Mouse (Mus musculus) limb, embryonic 10.5 days (tissue): ENCODE data around the gene Wdr25. TPM values are rescaled to one million over a fixed set of nuclear protein-coding genes. Genes with fewer than 3 reads are reported as not detected.
A peak's percentile ranks its signal among the peaks of the same experiment; 100 is the strongest.
"Not testable (repeated sequence)": the region's sequence is repeated elsewhere in the genome, so short reads cannot be mapped to it uniquely, and the experiment has no call there.

Source experiments
- DNase-seq: peaks from one replicate; pipeline ENCODE4 v3.0.0-alpha.2; 2017; ENCODE audit warnings: low spot score
- H3K27ac ChIP-seq: fragments of 300-500 bp; sonication (generic); 2 replicates; pipeline ENCODE4 v1.5.1; 2016; ENCODE audit warnings: mild to moderate bottlenecking
- H3K27me3 ChIP-seq: fragments of 300-500 bp; sonication (generic); 2 replicates; pipeline ENCODE4 v1.6.1; 2016; ENCODE audit warnings: low read depth, mild to moderate bottlenecking; ENCODE audit not compliant: poor library complexity, severe bottlenecking
- H3K36me3 ChIP-seq: fragments of 300-500 bp; sonication (generic); 2 replicates; pipeline ENCODE4 v1.6.1; 2016; ENCODE audit warnings: mild to moderate bottlenecking, moderate library complexity
- H3K4me1 ChIP-seq: fragments of 300-500 bp; sonication (generic); 2 replicates; pipeline ENCODE4 v1.6.1; 2016
- H3K4me3 ChIP-seq: fragments of 300-500 bp; sonication (generic); 2 replicates; pipeline ENCODE4 v1.5.1; 2016; ENCODE audit warnings: mild to moderate bottlenecking, moderate library complexity
- H3K9me3 ChIP-seq: fragments of 300-500 bp; sonication (generic); replicated peaks from 2 replicates; pipeline ENCODE4 v1.6.1; 2016; ENCODE audit warnings: mild to moderate bottlenecking
- WGBS: fragments of 180-500 bp; shearing (Covaris S2); methylation state at CpG from one replicate; pipeline ENCODE4 v1.1.7; 2016; 5-methylcytosine and 5-hydroxymethylcytosine counted together
- polyA plus RNA-seq: library from polyadenylated mRNA; unstranded; fragments of >200 nt; fragmentation: Nextera tagmentation; extraction: Ambion mirVana; gene quantifications from 2 replicates; pipeline ENCODE4 v1.2.1, GENCODE M21; 2016

Gene Wdr25
- polyA plus RNA-seq = 11.8 and 12.3 TPM in 2 replicates

- H3K27ac ChIP-seq = peak within 1 kb of the TSS; percentile 88
Measured at GRCm38 (mm10) chr12:108892989-108893714, at the start of gene Wdr25. TSS of gene Wdr25 (plus strand) at chr12:108893631.

GRCm38 (mm10) chr12:108848033-108848432 is 45.4 kb upstream of the Wdr25 start:
- not testable (repeated sequence) for H3K27ac ChIP-seq

More at GRCm38 (mm10) chr12:108892989-108893714, at the start of gene Wdr25:
- Histone ChIP-seq H3K36me3 (peaks cover 33% of the 10 kb centered on the region), H3K27me3 (no peaks in the 10 kb centered on the region), H3K4me1 (peaks cover 16% of the 10 kb centered on the region), H3K9me3 (no peaks in the 10 kb centered on the region), H3K4me3 (peak within 1 kb of the TSS; percentile 93)
- no peak for DNase-seq
- 23% methylated on average over 12 of the region's 12 CpGs for WGBS

GRCm38 (mm10) chr12:108849488-108850022 is 43.9 kb upstream of the Wdr25 start:
- H3K4me1 ChIP-seq = 0 out of 2 replicates have a peak, but pooled peaks cover 7% of the 10 kb centered on the region
- no peaks in the 10 kb centered on the region for H3K9me3 ChIP-seq
- 90% methylated on average over 4 of the region's 4 CpGs for WGBS
- no peaks in the 10 kb centered on the region for H3K27me3 ChIP-seq
- peaks cover 39% of the 10 kb centered on the region for H3K36me3 ChIP-seq
- H3K4me3 ChIP-seq = no peak overlapping the region
- no peak overlapping the region for H3K27ac ChIP-seq
- DNase-seq = no peak

More at GRCm38 (mm10) chr12:108848033-108848432, 45.4 kb upstream of the Wdr25 start:
- not testable (repeated sequence) for H3K9me3 ChIP-seq, H3K27me3 ChIP-seq, H3K4me3 ChIP-seq, H3K4me1 ChIP-seq, DNase-seq
- WGBS = 94% methylated on average over 3 of the region's 3 CpGs
- peaks cover 53% of the 10 kb centered on the region for H3K36me3 ChIP-seq

GRCm38 (mm10) chr12:108850129-108850528 is 43.3 kb upstream of the Wdr25 start:
- no peak overlapping the region for H3K4me3 ChIP-seq
- no peaks in the 10 kb centered on the region for H3K9me3 ChIP-seq
- 61% methylated on average over 8 of the region's 8 CpGs for WGBS
- 0 out of 2 replicates have a peak, but pooled peaks cover 7% of the 10 kb centered on the region for H3K4me1 ChIP-seq
- no peak overlapping the region for H3K27ac ChIP-seq
- H3K36me3 ChIP-seq = peaks cover 34% of the 10 kb centered on the region
- no peaks in the 10 kb centered on the region for H3K27me3 ChIP-seq
- no peak for DNase-seq

- H3K9me3 ChIP-seq = no peaks in the 10 kb centered on the region
- DNase-seq = no peak
- no peak overlapping the region for H3K4me3 ChIP-seq
- peaks cover 32% of the 10 kb centered on the region for H3K36me3 ChIP-seq
- 0 out of 2 replicates have a peak, but pooled peaks cover 7% of the 10 kb centered on the region for H3K4me1 ChIP-seq
- H3K27me3 ChIP-seq = no peaks in the 10 kb centered on the region
- no peak overlapping the region for H3K27ac ChIP-seq
- 88% methylated on average over 8 of the region's 8 CpGs for WGBS
Measured at GRCm38 (mm10) chr12:108850886-108851285, 42.5 kb upstream of the Wdr25 start.

GRCm38 (mm10) chr12:108852822-108853221 is 40.6 kb upstream of the Wdr25 start:
- DNase-seq = no peak
- 0 out of 2 replicates have a peak, but pooled peaks cover 7% of the 10 kb centered on the region for H3K4me1 ChIP-seq
- no peak overlapping the region for H3K4me3 ChIP-seq
- WGBS = 85% methylated on average over 8 of the region's 8 CpGs
- H3K27me3 ChIP-seq = no peaks in the 10 kb centered on the region
- no peak overlapping the region for H3K27ac ChIP-seq
- H3K36me3 ChIP-seq = peaks cover 17% of the 10 kb centered on the region
- H3K9me3 ChIP-seq = no peaks in the 10 kb centered on the region

- Histone ChIP-seq H3K9me3 (no peaks in the 10 kb centered on the region), H3K4me1 (0 out of 2 replicates have a peak, but pooled peaks cover 7% of the 10 kb centered on the region), H3K4me3 (no peak overlapping the region), H3K27me3 (no peaks in the 10 kb centered on the region), H3K27ac (no peak overlapping the region), H3K36me3 (peaks cover 25% of the 10 kb centered on the region)
- DNase-seq = no peak
- 85% methylated on average over 10 of the region's 10 CpGs for WGBS
Measured at GRCm38 (mm10) chr12:108855081-108855480, 38.4 kb upstream of the Wdr25 start.

GRCm38 (mm10) chr12:108856186-108856585 is 37.2 kb upstream of the Wdr25 start:
- Histone ChIP-seq H3K9me3 (no peaks in the 10 kb centered on the region), H3K4me1 (no peaks in the 10 kb centered on the region), H3K36me3 (peaks cover 34% of the 10 kb centered on the region), H3K27ac (no peak overlapping the region), H3K27me3 (no peaks in the 10 kb centered on the region), H3K4me3 (no peak overlapping the region)
- WGBS = 89% methylated on average over 8 of the region's 8 CpGs
- no peak for DNase-seq

- WGBS = 91% methylated on average over 7 of the region's 7 CpGs
- Histone ChIP-seq H3K27me3 (no peaks in the 10 kb centered on the region), H3K27ac (no peak overlapping the region), H3K4me1 (no peaks in the 10 kb centered on the region), H3K36me3 (peaks cover 43% of the 10 kb centered on the region), H3K9me3 (no peaks in the 10 kb centered on the region), H3K4me3 (no peak overlapping the region)
- no peak for DNase-seq
Measured at GRCm38 (mm10) chr12:108857109-108857508, 36.3 kb upstream of the Wdr25 start.

GRCm38 (mm10) chr12:108857589-108858184 is 35.7 kb upstream of the Wdr25 start:
- 84% methylated on average over 7 of the region's 7 CpGs for WGBS

GRCm38 (mm10) chr12:108858486-108858885 is 34.9 kb upstream of the Wdr25 start:
- H3K4me3 ChIP-seq = no peak overlapping the region
- no peaks in the 10 kb centered on the region for H3K9me3 ChIP-seq
- no peak for DNase-seq
- H3K27ac ChIP-seq = no peak overlapping the region
- peaks cover 57% of the 10 kb centered on the region for H3K36me3 ChIP-seq
- H3K4me1 ChIP-seq = no peaks in the 10 kb centered on the region
- no peaks in the 10 kb centered on the region for H3K27me3 ChIP-seq
- WGBS = 91% methylated on average over 5 of the region's 5 CpGs

More at GRCm38 (mm10) chr12:108857589-108858184, 35.7 kb upstream of the Wdr25 start:
- no peaks in the 10 kb centered on the region for H3K4me1 ChIP-seq
- H3K36me3 ChIP-seq = peaks cover 49% of the 10 kb centered on the region
- no peak for DNase-seq
- no peaks in the 10 kb centered on the region for H3K27me3 ChIP-seq
- no peak overlapping the region for H3K27ac ChIP-seq
- no peak overlapping the region for H3K4me3 ChIP-seq
- no peaks in the 10 kb centered on the region for H3K9me3 ChIP-seq

- peaks cover 100% of the 10 kb centered on the region for H3K36me3 ChIP-seq
- no peaks in the 10 kb centered on the region for H3K27me3 ChIP-seq
- H3K4me1 ChIP-seq = no peaks in the 10 kb centered on the region
- DNase-seq = no peak
- 91% methylated on average over 6 of the region's 6 CpGs for WGBS
- H3K4me3 ChIP-seq = no peak overlapping the region
- no peaks in the 10 kb centered on the region for H3K9me3 ChIP-seq
- no peak overlapping the region for H3K27ac ChIP-seq
Measured at GRCm38 (mm10) chr12:108865007-108865494, 28.4 kb upstream of the Wdr25 start.

GRCm38 (mm10) chr12:108869575-108869974 is 23.9 kb upstream of the Wdr25 start:
- Histone ChIP-seq H3K9me3 (no peaks in the 10 kb centered on the region), H3K4me1 (no peaks in the 10 kb centered on the region), H3K27ac (no peak overlapping the region), H3K36me3 (peaks cover 100% of the 10 kb centered on the region), H3K27me3 (no peaks in the 10 kb centered on the region), H3K4me3 (no peak overlapping the region)
- WGBS = 85% methylated on average over 2 of the region's 2 CpGs
- no peak for DNase-seq
